Mouse (Mus musculus) lung, postnatal 14 days (tissue): Measurements from ENCODE around the gene Foxn4.

Experiments
- DNase-seq: peaks from one replicate; pipeline ENCODE4 v3.0.0; 2021

The Foxn4 gene

GRCm38 (mm10) chr5:114273693-114274402, at the start of gene Foxn4:
Gene Foxn4 (minus strand): TSS chr5:114273807.
- DNase-seq, result no peak

GRCm38 (mm10) chr5:114323105-114323790, 49.6 kb upstream of the Foxn4 start:
- DNase-seq, result no peak

DNA sequence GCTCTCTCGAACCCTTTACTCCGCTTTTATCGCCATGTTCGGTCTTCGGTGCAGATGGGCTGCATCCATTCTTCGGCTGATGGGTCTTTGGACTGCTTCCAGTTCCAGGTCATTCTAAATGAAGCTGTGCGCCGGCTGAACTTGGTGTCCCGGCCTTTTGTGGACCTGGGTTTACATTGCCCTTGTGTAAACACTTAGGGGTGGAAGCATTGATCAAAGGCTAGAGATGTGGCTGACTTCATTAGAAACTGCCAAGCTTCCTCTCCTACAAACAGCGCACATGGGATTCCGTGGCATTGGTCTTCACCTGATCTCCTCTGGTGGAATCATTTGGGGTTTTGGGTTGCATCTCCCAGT, 36.1 kb upstream of the Foxn4 start:
- no peak for DNase-seq

DNA sequence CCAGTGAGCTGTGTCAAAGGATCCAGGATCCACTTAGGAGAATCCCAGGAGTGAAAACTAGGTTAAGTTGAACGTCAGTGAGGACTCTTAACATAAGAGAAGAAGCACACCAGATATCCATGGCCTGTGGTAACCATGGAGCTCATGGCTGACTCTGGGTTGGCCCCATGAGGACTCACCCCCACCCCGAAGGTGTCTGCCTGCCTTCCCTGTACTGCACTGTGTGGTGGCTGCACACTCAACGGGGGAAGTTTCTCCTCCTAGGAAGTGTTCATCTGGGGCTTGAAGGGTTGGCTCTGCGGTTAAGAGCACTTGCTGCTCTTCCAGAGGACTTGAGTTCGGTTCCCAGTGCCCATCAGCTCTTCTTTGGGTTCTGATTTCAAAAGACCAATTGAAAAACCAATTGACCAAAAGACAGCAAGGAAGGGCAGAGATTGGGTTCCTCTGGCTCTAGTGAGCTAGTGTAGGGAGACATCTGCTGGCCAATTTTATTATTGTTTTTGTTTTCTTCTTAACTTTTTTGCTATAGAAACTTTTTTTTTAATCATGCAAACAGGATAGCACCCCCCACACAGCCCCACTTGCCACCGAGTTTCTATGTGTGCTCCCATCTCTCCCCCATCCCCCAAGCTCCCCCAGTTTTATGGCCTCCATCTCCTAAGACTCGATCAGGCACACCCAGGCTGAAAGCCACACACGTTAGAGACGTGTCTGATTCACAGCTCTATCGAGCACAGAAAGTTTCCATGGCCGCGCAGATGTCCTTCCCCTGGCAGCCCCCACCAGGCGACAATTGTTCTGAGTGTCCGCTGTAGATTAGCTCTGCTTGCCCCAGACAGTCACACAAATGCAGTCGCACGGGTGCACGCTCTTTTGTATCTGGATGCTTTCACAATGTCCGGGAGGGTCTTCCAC, 35.4 kb upstream of the Foxn4 start:
- no peak for DNase-seq

DNA sequence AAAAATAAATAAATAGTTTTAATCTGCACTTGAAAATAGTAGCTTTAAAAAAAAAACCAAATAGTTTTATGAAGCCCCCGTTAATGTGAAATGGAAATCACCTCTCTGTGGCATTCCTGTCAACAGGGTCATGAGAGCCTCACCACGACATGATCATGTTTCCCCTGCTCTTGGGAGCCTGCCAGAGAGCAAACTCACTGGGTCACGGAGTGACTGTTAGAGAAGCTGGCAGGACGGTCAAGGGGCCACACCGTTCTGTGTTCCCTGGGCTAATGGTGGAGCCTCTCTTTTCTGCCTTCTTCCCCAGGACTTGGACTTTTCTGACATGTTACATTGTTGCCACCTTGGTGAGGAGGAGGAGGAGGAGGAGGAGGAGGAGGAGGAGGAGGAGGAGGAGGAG, 32.9 kb upstream of the Foxn4 start:
- DNase-seq, result no peak

DNA sequence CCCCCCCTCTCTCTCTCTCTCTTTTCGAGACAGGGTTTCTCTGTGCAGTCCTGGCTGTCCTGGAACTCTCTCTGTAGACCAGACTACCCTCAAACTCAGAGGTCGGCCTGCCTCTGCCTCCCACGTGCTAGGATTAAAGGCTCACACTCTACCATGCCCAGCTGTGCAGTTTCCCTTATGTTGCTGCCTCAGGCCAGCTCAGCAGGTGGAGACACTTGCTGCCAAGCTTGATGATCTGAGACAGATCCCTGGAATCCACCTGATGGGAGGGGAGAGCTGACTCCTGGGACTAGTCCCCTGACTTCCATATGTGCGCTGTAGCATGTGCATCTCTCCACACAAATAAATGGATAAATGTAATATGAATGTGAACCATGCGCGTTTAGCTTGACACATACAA, 29.6 kb upstream of the Foxn4 start:
- DNase-seq, result no peak

GRCm38 (mm10) chr5:114299883-114300610, 26.4 kb upstream of the Foxn4 start:
- no peak for DNase-seq

DNA sequence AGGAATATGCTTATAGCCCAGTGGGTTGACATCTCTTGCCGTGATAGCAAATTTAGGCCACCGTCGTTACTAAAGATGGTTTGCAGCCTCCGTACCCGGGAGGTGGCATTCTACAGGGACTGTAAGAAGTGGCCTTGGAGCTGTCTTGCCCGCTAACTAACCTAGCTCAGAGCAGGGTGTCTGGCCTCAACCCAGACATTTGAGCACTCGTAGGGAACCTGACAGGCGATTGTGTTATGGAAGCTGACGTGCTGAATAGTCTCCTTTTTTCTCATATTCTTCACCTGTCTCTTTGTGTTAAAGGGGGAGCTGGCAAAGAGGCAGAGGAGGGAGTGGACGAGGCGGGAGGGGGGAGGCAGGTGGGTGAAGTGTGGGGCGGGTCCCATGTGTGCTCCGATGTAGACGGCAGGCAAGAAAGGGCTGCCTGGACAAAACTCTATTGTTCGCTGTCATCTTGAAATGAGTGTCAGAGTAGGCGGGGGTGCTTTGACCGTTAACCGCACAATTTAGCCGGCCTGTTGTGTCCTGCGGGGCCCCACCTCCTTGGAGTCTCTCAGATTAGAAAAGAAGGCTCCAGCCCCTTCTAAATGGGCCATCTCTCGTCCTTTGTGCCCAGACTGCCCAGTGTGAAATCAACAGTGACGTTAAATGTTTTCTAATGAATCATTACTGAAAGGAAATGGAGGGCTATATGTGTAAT, 25.7 kb upstream of the Foxn4 start:
- no peak for DNase-seq

DNA sequence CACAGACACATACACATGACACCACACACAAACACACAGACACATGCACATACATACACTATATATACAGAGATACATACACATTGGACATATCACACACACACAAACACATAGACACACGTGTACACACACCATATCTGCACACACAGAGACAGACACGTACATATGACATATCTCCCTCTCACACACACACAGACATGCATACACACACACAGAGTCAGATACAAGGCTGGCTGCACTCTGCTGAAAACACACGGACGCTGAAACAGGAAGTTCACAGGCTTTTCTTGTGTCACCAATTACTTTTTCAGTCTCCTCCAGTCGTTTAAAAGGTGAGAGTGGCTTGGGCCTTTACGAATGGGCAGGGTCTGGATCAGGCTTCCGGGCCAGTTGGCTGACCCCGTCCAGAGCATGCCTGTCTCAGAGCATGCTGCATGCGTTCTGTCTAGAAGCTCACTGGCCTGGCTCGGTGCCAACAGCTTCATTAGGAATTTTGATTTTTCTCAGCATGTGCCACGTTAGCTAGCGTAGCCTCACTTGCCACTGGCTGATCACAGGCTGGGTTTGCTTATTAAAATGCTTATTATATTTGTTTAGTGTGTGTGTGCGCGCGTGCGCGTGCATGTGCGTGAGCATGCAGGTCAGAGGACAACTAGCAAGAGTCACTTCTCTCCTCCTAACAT, 24.7 kb upstream of the Foxn4 start:
- no peak for DNase-seq

DNA sequence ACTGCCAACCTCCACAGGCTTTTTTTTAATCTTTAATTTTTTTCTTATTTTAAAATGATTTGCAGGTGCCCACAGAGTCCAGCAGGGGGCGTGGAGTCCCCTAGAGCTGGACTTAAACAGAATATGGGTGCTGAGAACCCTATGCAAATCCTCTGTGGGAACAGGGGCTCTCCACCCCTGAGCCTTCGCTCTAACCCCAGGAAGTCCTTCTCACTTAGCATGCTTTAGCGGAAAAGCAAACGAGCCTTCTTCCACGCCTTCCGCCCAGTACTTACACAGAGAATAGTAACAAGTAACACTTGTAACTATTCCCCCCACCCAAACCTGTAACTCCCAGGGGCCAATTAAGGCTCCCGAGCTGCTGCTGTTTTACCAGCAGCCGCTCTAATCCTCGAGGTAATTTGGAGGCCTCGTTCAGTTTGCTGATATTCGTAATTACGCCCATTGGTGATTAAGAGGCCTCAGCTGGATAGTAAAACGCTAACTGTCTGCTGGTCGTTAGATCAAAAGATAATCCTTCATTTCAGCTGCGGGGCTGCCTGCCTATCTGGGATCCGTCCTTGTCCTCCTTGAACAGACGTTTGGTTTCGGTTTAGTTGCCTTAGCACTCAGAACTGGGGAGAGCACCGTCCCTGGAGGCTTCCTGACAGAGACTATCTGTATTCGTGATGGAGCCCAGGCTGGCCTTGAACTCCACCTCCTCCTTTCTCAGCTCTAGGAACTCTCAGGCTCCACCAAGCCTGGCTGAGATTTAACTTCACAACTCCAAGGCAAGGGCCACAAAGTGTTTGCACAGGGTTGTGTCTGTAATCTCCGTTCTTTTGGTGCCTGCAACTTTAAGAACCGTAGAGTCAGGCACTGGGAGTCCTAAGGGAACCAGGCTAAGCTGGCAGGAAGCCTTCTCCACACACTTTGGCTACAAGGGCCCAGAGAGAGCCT, 23.4 kb upstream of the Foxn4 start:
- DNase-seq, result no peak

DNA sequence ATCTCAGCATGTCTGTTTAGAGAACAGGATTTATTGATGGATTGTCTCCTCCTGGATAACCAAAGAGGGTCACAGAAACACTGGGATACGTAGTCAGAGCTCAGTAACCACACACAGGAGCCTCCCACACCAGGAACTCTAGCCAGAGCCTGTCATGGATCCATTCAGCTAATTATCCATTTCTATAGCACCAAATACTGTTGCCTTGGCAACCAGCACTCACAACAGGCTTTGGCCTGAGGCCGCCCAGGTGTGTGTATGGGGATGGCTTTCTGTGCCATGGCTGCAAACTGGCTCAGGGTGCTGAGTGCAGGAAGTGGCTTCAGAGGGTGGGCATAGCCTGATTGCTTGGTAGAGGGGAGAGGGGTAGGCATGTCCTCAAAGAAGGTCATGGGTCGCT, 16.4 kb upstream of the Foxn4 start:
- no peak for DNase-seq

DNA sequence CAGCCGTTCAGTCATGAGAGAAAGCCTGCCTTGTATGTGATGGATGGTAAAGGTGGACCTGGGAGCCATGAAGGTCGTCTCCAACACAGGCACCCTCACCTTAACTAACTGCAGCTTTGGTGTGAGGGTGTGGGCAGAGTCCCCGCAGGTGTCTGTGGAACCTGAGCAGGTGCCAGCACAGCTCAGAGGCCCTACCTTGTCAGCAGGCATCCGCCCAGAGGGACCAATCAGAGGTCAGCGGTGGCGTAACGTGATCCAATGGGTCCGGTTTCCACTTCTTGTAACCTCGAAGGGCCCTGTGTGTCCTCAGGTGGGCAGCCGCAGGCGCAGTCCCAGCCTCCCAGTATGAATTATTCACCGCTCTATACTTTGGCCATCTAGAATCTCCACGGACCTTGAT, 15.3 kb upstream of the Foxn4 start, which contains the start of gene Myo1h:
TSS of gene Myo1h (plus strand) at position 293 of the 400 bp plus-strand sequence.
- DNase-seq, result no peak

DNA sequence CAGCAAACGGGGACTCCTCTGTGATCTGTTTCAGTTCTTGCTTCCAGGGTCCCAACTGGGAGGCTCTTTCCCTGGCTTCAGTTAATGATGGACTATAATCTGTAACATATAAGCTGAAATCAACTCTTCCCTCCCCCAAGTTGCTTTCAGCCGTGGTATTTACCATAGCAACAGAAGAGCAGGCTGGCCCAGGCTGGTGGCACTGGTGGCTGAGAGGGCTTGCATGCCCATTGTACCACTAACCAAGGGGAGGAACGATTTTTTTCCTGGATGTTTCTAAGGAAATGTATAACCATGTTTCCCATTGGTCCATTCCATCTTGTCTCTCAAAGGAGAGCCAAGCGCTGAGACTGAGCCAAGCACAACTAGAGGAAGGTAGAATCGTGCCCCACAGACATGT, 14.8 kb upstream of the Foxn4 start:
- no peak for DNase-seq

- no peak for DNase-seq
These were observed 13.4 kb upstream of the Foxn4 start for GRCm38 (mm10) chr5:114286872-114287571.

DNA sequence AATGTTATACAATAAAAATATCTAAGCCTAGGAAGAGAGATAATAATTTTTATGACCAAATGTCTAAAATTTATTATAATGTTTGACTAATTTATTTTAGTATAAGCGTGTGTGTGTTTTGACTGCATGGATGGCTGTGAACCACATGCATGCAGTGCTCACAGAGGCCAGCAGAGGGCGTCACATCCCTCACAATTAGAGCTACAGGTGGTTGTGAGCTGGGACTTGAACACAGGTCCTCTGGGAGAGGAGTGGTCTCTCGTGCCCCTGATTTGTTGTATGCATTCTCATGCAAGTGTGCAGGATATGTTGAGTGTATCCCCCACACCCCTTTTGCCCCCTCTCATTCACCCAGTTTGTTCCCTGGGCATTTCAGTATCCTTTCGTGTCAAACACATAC, 12.5 kb upstream of the Foxn4 start:
- no peak for DNase-seq

GRCm38 (mm10) chr5:114285398-114285700, 11.7 kb upstream of the Foxn4 start:
- no peak for DNase-seq

GRCm38 (mm10) chr5:114284604-114285397, 11.2 kb upstream of the Foxn4 start:
- no peak for DNase-seq

DNA sequence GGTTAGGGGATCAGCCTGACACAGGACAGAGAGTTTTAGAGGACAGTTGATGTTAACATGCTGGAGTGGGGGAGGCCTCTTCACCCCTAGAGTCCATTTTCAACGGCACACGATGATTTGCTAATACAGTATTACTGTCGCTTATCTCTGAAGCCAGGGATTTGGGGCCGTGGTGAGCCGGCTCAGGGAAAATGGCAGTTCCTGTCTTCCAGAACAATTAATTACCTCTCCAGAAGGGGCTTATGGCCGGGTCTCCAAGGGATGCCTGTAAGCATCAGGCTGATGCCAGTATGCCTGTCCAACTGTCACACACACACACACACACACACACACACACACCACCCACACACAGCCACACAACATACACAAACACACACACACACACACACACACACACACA, 8.7 kb upstream of the Foxn4 start:
- DNase-seq, result no peak
